Mouse (Mus musculus) heart, adult 2 months (tissue): ENCODE data around the gene Cmip. TPM values are rescaled to one million over a fixed set of nuclear protein-coding genes. Genes with fewer than 3 reads are reported as not detected.

Source experiments
- DNase-seq, 2 experiments: peaks; one replicate each; pipeline ENCODE4 v3.0.0; 2021
- H3K27ac ChIP-seq: fragments of 200-600 bp; 2 replicates; pipeline ENCODE4 v1.8.1; 2022
- H3K27me3 ChIP-seq: fragments of 200-500 bp; 2 replicates; pipeline ENCODE4 v1.6.1; 2012; ENCODE audit warnings: mild to moderate bottlenecking, low read length, inconsistent platforms, mixed read lengths; ENCODE audit not compliant: control insufficient read depth, insufficient read depth
- H3K36me3 ChIP-seq: fragments of 200-500 bp; 2 replicates; pipeline ENCODE4 v1.6.1; 2012; ENCODE audit warnings: low read length, inconsistent platforms; ENCODE audit not compliant: control insufficient read depth, insufficient read depth
- H3K4me1 ChIP-seq: fragments of 200-500 bp; 2 replicates; pipeline ENCODE4 v1.6.1; 2011; ENCODE audit warnings: low read length; ENCODE audit not compliant: control insufficient read depth, insufficient read depth
- H3K4me3 ChIP-seq: fragments of 200-600 bp; 2 replicates; pipeline ENCODE4 v1.8.1; 2022
- H3K79me2 ChIP-seq: fragments of 200-500 bp; replicated peaks from 2 replicates; pipeline ENCODE4 v1.6.1; 2012; ENCODE audit warnings: mild to moderate bottlenecking, inconsistent platforms, low read length, moderate library complexity, mixed read lengths; ENCODE audit not compliant: control insufficient read depth, insufficient read depth
- H3K9ac ChIP-seq: fragments of 200-500 bp; 2 replicates; pipeline ENCODE4 v1.6.1; 2012; ENCODE audit warnings: low read depth, mild to moderate bottlenecking, control low read depth, inconsistent platforms, low read length, mixed read lengths
- CTCF ChIP-seq: fragments of 200-600 bp; IDR thresholded peaks from 2 replicates; pipeline ENCODE4 v1.8.1; 2022; ENCODE audit warnings: antibody characterized with exemption, mild to moderate bottlenecking, moderate library complexity
- EP300 ChIP-seq: fragments of 200-500 bp; IDR thresholded peaks from 2 replicates; pipeline ENCODE4 v1.6.1; 2011; ENCODE audit warnings: low read depth, low read length, control low read depth; ENCODE audit not compliant: insufficient read depth
- POLR2A ChIP-seq: fragments of 200-500 bp; IDR thresholded peaks from 2 replicates; pipeline ENCODE4 v1.6.1; 2011; ENCODE audit warnings: mild to moderate bottlenecking, low read depth, low read length, control low read depth; ENCODE audit not compliant: insufficient read depth
- WGBS: fragments of 180-500 bp; shearing (Covaris S2); methylation state at CpG from one replicate; pipeline ENCODE4 v1.1.7; 2018; 5-methylcytosine and 5-hydroxymethylcytosine counted together
- intact Hi-C: fragments of 180-260 bp; cut with DNase I; formaldehyde crosslinking; loops from one replicate; pipeline ENCODE4 v1.15.1; 2025
- polyA plus RNA-seq: library from polyadenylated mRNA; depleted of rRNA; stranded (reverse); fragments of >200 nt; gene quantifications from 2 replicates; pipeline ENCODE4 v1.2.3, GENCODE M21; 2012
- total RNA-seq, 2 experiments: library from RNA; stranded (reverse); gene quantifications; 2 replicates each; pipeline ENCODE4 v1.2.3; 2021

The Cmip gene
- total and polyA plus RNA-seq, 3 experiments = 13.6 to 20.8 (median 20.1) TPM

GRCm38 (mm10) chr8:117265079-117265478 lies 8.2 kb downstream of the Cmip start:
- H3K4me3 ChIP-seq = no peak overlapping the region
- WGBS = 54% methylated on average over 5 of the region's 5 CpGs
- no peak for TF ChIP-seq CTCF
- TF ChIP-seq EP300 = 0 out of 2 replicates have a peak, but pooled peaks have one; percentile 11
- no peak for TF ChIP-seq POLR2A

DNA sequence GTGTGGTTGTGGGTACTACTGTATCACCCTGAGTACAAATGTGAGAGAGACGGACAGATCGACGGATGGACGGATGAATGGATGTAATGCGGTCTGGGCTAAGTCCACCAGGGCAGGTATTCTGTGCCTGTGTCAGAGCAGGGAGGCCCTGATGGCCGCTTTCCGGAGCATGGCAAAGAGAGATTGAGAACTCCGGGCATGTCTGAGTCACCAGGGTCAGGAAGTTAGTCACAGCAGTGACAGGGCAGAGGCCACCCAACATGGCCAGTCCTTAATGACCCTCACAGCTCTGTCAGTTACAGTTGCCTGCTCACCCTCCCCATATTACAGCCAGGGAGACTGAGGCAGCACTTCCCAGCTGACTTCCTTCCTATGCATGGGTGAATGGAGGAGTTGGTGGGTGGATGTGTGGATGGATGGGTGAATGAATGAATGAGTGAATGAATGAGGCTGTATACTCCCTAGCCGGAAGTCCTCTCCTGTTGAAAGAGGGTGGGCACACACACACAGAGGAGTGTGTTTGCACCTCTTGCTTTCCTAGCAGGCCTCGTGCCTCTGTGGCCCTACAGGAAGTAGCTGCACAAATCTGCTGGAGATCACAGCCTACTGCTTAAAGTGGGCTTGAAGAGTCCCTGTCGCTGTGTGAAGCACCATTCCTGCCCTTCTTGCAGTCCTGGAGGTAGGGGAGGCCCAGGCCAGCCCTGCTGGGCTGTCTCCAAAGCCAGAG lies 10.7 kb downstream of the Cmip start:
- H3K36me3 ChIP-seq = no peaks in the 10 kb centered on the region
- H3K27me3 ChIP-seq = no peaks in the 10 kb centered on the region
- no peak overlapping the region for H3K27ac ChIP-seq
- no peak overlapping the region for H3K9ac ChIP-seq
- intact Hi-C loops = no loop called here
- peaks cover 8% of the 10 kb centered on the region for H3K4me1 ChIP-seq
- H3K4me3 ChIP-seq = no peak overlapping the region
- TF ChIP-seq EP300 = no peak
- TF ChIP-seq POLR2A = no peak
- TF ChIP-seq CTCF = no peak
- 70% methylated on average over 11 of the region's 11 CpGs for WGBS
- peaks cover 1% of the 10 kb centered on the region for H3K79me2 ChIP-seq
- DNase-seq = no peak

More at GRCm38 (mm10) chr8:117265079-117265478, 8.2 kb downstream of the Cmip start:
- H3K36me3 ChIP-seq = no peaks in the 10 kb centered on the region
- H3K79me2 ChIP-seq = peaks cover 2% of the 10 kb centered on the region
- no peaks in the 10 kb centered on the region for H3K27me3 ChIP-seq
- intact Hi-C loops = no loop called here
- H3K9ac ChIP-seq = no peak overlapping the region
- peaks cover 16% of the 10 kb centered on the region for H3K4me1 ChIP-seq
- no peak for DNase-seq
- H3K27ac ChIP-seq = no peak overlapping the region

- TF ChIP-seq CTCF (no peak), POLR2A (no peak), EP300 (no peak)
- Histone ChIP-seq H3K36me3 (no peaks in the 10 kb centered on the region), H3K27ac (no peak overlapping the region), H3K27me3 (no peaks in the 10 kb centered on the region), H3K4me1 (peaks cover 19% of the 10 kb centered on the region), H3K79me2 (peaks cover 7% of the 10 kb centered on the region), H3K4me3 (no peak overlapping the region), H3K9ac (no peak overlapping the region)
- no peak for DNase-seq
- 88% methylated on average over 10 of the region's 10 CpGs for WGBS
- intact Hi-C loops = no loop called here
Observed at GRCm38 (mm10) chr8:117278234-117278633, 21.4 kb downstream of the Cmip start.

- H3K4me3 ChIP-seq = no peak overlapping the region
- DNase-seq = no peak
- H3K36me3 ChIP-seq = no peaks in the 10 kb centered on the region
- peaks cover 18% of the 10 kb centered on the region for H3K4me1 ChIP-seq
- H3K27me3 ChIP-seq = no peaks in the 10 kb centered on the region
- intact Hi-C loops = no loop called here
- peaks cover 7% of the 10 kb centered on the region for H3K79me2 ChIP-seq
- H3K9ac ChIP-seq = no peak overlapping the region
- no peak for TF ChIP-seq EP300
- TF ChIP-seq POLR2A = no peak
- TF ChIP-seq CTCF = no peak
- no peak overlapping the region for H3K27ac ChIP-seq
- WGBS = 76% methylated on average over 20 of the region's 20 CpGs
Observed at GRCm38 (mm10) chr8:117278668-117279132, 21.8 kb downstream of the Cmip start.

GRCm38 (mm10) chr8:117280488-117280887 lies 23.6 kb downstream of the Cmip start:
- DNase-seq = peak; percentile 60 to 68
- H3K4me1 ChIP-seq = peaks cover 18% of the 10 kb centered on the region
- no peaks in the 10 kb centered on the region for H3K27me3 ChIP-seq
- H3K9ac ChIP-seq = no peak overlapping the region
- H3K27ac ChIP-seq = peak overlapping the region; percentile 8
- WGBS = 40% methylated on average over 7 of the region's 7 CpGs
- TF ChIP-seq CTCF = no peak
- TF ChIP-seq EP300 = no peak
- no peak for TF ChIP-seq POLR2A
- no peaks in the 10 kb centered on the region for H3K36me3 ChIP-seq
- intact Hi-C loops = no loop called here
- H3K4me3 ChIP-seq = no peak overlapping the region
- H3K79me2 ChIP-seq = peaks cover 6% of the 10 kb centered on the region

- no peak overlapping the region for H3K9ac ChIP-seq
- peaks cover 6% of the 10 kb centered on the region for H3K79me2 ChIP-seq
- DNase-seq = no peak
- H3K27me3 ChIP-seq = no peaks in the 10 kb centered on the region
- H3K4me1 ChIP-seq = peaks cover 18% of the 10 kb centered on the region
- H3K4me3 ChIP-seq = no peak overlapping the region
- WGBS = 78% methylated on average over 10 of the region's 10 CpGs
- TF ChIP-seq POLR2A (no peak), CTCF (no peak)
- no peaks in the 10 kb centered on the region for H3K36me3 ChIP-seq
- peak overlapping the region; percentile 72 for H3K27ac ChIP-seq
- intact Hi-C loops = loop anchor here (2.0 kb wide), 1 partner anchor 17 kb away; no protein-coding TSS in a partner anchor
Observed at GRCm38 (mm10) chr8:117281676-117282075, 24.8 kb downstream of the Cmip start.
